Comparison of ENCODE assay signal across 12 mouse cellular contexts in genomic region chr6:124925173-124925793, GRCm38 (mm10). TPM values are rescaled to one million over a fixed set of nuclear protein-coding genes. Genes with fewer than 3 reads are reported as not detected.
DNase-seq lines count a peak whose midpoint lies in the region; ATAC-seq and TF ChIP-seq lines count a peak whose summit lies in the region.
"Had no signal": no experiment of that assay in that cellular context is flagged by ENCODE, and none has a peak within 500 bp of the region (broad histone marks: within the 10 kb centered on the region; RNA-seq: fewer than 3 reads in every experiment).

No protein-coding gene starts in this region.

- no peak overlapping the region for H3K27ac ChIP-seq in thymus, adult 2 months (ENCODE audit: control insufficient read depth, insufficient read depth, low read length)
- peak overlapping the region; percentile 28; the same call in 1 of the 2 replicates for H3K27ac ChIP-seq in liver, embryonic 12.5 days
- H3K27ac ChIP-seq: forebrain, embryonic 15.5 days; macrophage had no signal

- no peak for TF ChIP-seq POLR2A in thymus, adult 2 months (IDR thresholded peaks at IDR 0.05; ENCODE audit: control insufficient read depth, extremely low read depth, insufficient read depth, low read length, poor library complexity)

- no peak for TF ChIP-seq CTCF in thymus, adult 2 months (IDR thresholded peaks at IDR 0.05; ENCODE audit: borderline replicate concordance, control insufficient read depth, extremely low read depth, insufficient read depth, low read length, poor library complexity)

- no peak overlapping the region for H3K9ac ChIP-seq in liver, embryonic 12.5 days
- H3K9ac ChIP-seq: forebrain, embryonic 15.5 days had no signal

- ATAC-seq in liver, embryonic 12.5 days: no peak
- ATAC-seq: forebrain, embryonic 15.5 days had no signal

- no peaks in the 10 kb centered on the region for H3K27me3 ChIP-seq in thymus, adult 2 months (ENCODE audit: control insufficient read depth, insufficient read depth, low read length)
- peaks cover 21% of the 10 kb centered on the region for H3K27me3 ChIP-seq in liver, embryonic 12.5 days (replicated peaks)
- H3K27me3 ChIP-seq: forebrain, embryonic 15.5 days had no signal

- WGBS in thymus, adult 2 months: 84% methylated on average over 12 of the region's 12 CpGs
- 42% methylated on average over 12 of the region's 12 CpGs for WGBS in liver, embryonic 12.5 days (ENCODE audit: insufficient replicate concordance)

- DNase-seq in embryo, embryonic 11 days: peak; percentile 7
- no peak for DNase-seq in embryo, embryonic 9.5 days (ENCODE audit: extremely low spot score)
- peak; percentile 22 for DNase-seq in thymus, postnatal 4 days
- DNase-seq in thymus, adult 2 months: no peak
- no peak for DNase-seq in urinary bladder, postnatal 25 days (ENCODE audit: low spot score)
- no peak for DNase-seq in left cerebral cortex, postnatal 4 days
- DNase-seq in MN1 (ENCODE audit: low spot score): no peak
- DNase-seq: cerebellum, adult 18-20 months had no signal

- peak overlapping the region; percentile 23 for H3K4me2 ChIP-seq in liver, embryonic 12.5 days
- H3K4me2 ChIP-seq: forebrain, embryonic 15.5 days had no signal

- no peak overlapping the region for H3K4me3 ChIP-seq in thymus, adult 2 months (ENCODE audit: control insufficient read depth, insufficient read depth, low read length)
- no peak overlapping the region for H3K4me3 ChIP-seq in liver, embryonic 12.5 days
- H3K4me3 ChIP-seq: forebrain, embryonic 15.5 days had no signal

- intact Hi-C loops in left cerebral cortex, postnatal 4 days (cut with DNase I): no loop called here

- peaks cover 4% of the 10 kb centered on the region; the same call in 1 of the 2 replicates for H3K4me1 ChIP-seq in thymus, adult 2 months (replicated peaks; ENCODE audit: control insufficient read depth, insufficient read depth, low read length)
- peaks cover 11% of the 10 kb centered on the region for H3K4me1 ChIP-seq in liver, embryonic 12.5 days

- no peaks in the 10 kb centered on the region for H3K36me3 ChIP-seq in thymus, adult 2 months (ENCODE audit: control insufficient read depth, insufficient read depth, low read length)
- no peaks in the 10 kb centered on the region for H3K36me3 ChIP-seq in liver, embryonic 12.5 days
- H3K36me3 ChIP-seq: forebrain, embryonic 15.5 days had no signal

- no peaks in the 10 kb centered on the region for H3K9me3 ChIP-seq in liver, embryonic 12.5 days (replicated peaks)
- H3K9me3 ChIP-seq: forebrain, embryonic 15.5 days had no signal

RNA-seq across cellular contexts. Expression of gene Ptms, which starts 5.4 kb away (rescaled TPM):
- polyA plus RNA-seq in thymus, adult 2 months (2012; rRNA removed): 1,595 and 1,797 TPM in 2 replicates
- 64.5 and 66.7 TPM in 2 replicates for polyA plus RNA-seq in liver, embryonic 12.5 days (2016; fragmentation: Nextera tagmentation; extraction: Ambion mirVana)
- total RNA-seq in left cerebral cortex, postnatal 4 days (2021): 1,000 to 10,000 TPM; 1,603 to 1,633 TPM

RNA-seq across cellular contexts. Expression of gene Mlf2, which starts 5.9 kb away (rescaled TPM):
- polyA plus RNA-seq in thymus, adult 2 months (2012; rRNA removed): 404 and 428 TPM in 2 replicates
- 178 and 187 TPM in 2 replicates for polyA plus RNA-seq in liver, embryonic 12.5 days (2016; fragmentation: Nextera tagmentation; extraction: Ambion mirVana)
- total RNA-seq in left cerebral cortex, postnatal 4 days (2021): 100 to 1,000 TPM; 467 to 469 TPM

RNA-seq across cellular contexts. Expression of gene Lag3, which starts 13.8 kb away (rescaled TPM):
- polyA plus RNA-seq in thymus, adult 2 months (2012; rRNA removed): 27.7 and 30.1 TPM in 2 replicates
- polyA plus RNA-seq in liver, embryonic 12.5 days (2016; fragmentation: Nextera tagmentation; extraction: Ambion mirVana): 0.32 and 0.33 TPM in 2 replicates
- 1 to 10 TPM; 1.7 to 2.3 TPM for total RNA-seq in left cerebral cortex, postnatal 4 days (2021)

RNA-seq across cellular contexts. Expression of gene Cd4, which starts 37.3 kb away (rescaled TPM):
- 549 and 565 TPM in 2 replicates for polyA plus RNA-seq in thymus, adult 2 months (2012; rRNA removed)
- 0.05 and 0.07 TPM in 2 replicates for polyA plus RNA-seq in liver, embryonic 12.5 days (2016; fragmentation: Nextera tagmentation; extraction: Ambion mirVana)
- 1 to 10 TPM in 1 of 2 experiments, under 1 TPM in 1; 0.52 to 1.2 TPM for total RNA-seq in left cerebral cortex, postnatal 4 days (2021)
- polyA plus RNA-seq: C2C12 had no signal

RNA-seq across cellular contexts. Expression of gene Cops7a, which starts 40.1 kb away (rescaled TPM):
- polyA plus RNA-seq in thymus, adult 2 months (2012; rRNA removed): 168 and 199 TPM in 2 replicates
- polyA plus RNA-seq in liver, embryonic 12.5 days (2016; fragmentation: Nextera tagmentation; extraction: Ambion mirVana): 88.7 and 95.2 TPM in 2 replicates
- total RNA-seq in left cerebral cortex, postnatal 4 days (2021): 10 to 100 TPM; 67.8 to 72.6 TPM

Comparison
In these comparisons a context has a peak if more than half of its experiments do, and no peak if none do; other contexts are left out.
1. DNase-seq: peak in embryo, embryonic 11 days (single experiment) and thymus, postnatal 4 days (single experiment); none in embryo, embryonic 9.5 days (single experiment), thymus, adult 2 months (single experiment), urinary bladder, postnatal 25 days (single experiment), left cerebral cortex, postnatal 4 days (single experiment) and MN1 (single experiment).
2. RNA of gene Ptms, which starts 5.4 kb away (polyA plus RNA-seq): 1,595 to 1,797 TPM in thymus, adult 2 months; 64.5 to 66.7 TPM in liver, embryonic 12.5 days; every median in the first group is over 10 times any median in the second.
3. RNA of gene Lag3, which starts 13.8 kb away (polyA plus RNA-seq): 27.7 to 30.1 TPM in thymus, adult 2 months; 0.32 to 0.33 TPM in liver, embryonic 12.5 days; every median in the first group is over 10 times any median in the second.